Mouse (Mus musculus): ENCODE data around the gene Cd300ld2. TPM values are rescaled to one million over a fixed set of nuclear protein-coding genes. Genes with fewer than 3 reads are reported as not detected.

The Cd300ld2 gene
- total RNA-seq, 4 experiments from 2014 or later = not detected

Other genes starting within 250 kb of the Cd300ld2 start
- gene Btbd17, start 220.2 kb downstream of the Cd300ld2 start, total RNA-seq (2022) = not detected
- not detected for gene Gpr142, start 217.3 kb downstream of the Cd300ld2 start, total RNA-seq (2022)
- 10 to 100 TPM; 31.9 to 49.5 (median 39.2) TPM for gene Gprc5c, start 165.0 kb downstream of the Cd300ld2 start, total RNA-seq (2022)
- under 1 TPM; 0.29 to 0.54 (median 0.34) TPM for gene Cd300a, start 126.2 kb downstream of the Cd300ld2 start, total RNA-seq (2022)
- under 1 TPM; 0.12 to 0.17 (median 0.16) TPM for gene Cd300lb, start 81.8 kb downstream of the Cd300ld2 start, total RNA-seq (2022)
- not detected for gene Cd300c, start 47.0 kb downstream of the Cd300ld2 start, total RNA-seq (2022)
- under 1 TPM; 0.10 to 0.34 (median 0.21) TPM for gene Cd300ld, start 26.3 kb downstream of the Cd300ld2 start, total RNA-seq (2022)
- gene Cd300c2, start 14.3 kb downstream of the Cd300ld2 start, total RNA-seq (2022) = under 1 TPM in 1 of 4 experiments, not detected in 3; 0.27 TPM
- gene Cd300ld4, start 10.8 kb upstream of the Cd300ld2 start, total RNA-seq (2022) = under 1 TPM in 1 of 4 experiments, not detected in 3; 0.74 TPM
- gene Cd300ld5, start 21.6 kb upstream of the Cd300ld2 start, total RNA-seq (2022) = 1 to 10 TPM in 1 of 4 experiments, under 1 TPM in 2, not detected in 1; 0.29 to 2.7 (median 0.77) TPM
- gene Cd300ld3, start 32.2 kb upstream of the Cd300ld2 start, total RNA-seq (2022) = 1 to 10 TPM in 2 of 4 experiments, under 1 TPM in 2; 0.29 to 2.9 (median 1.2) TPM
- under 1 TPM in 1 of 4 experiments, not detected in 3; 0.13 TPM for gene Cd300e, start 46.0 kb upstream of the Cd300ld2 start, total RNA-seq (2022)
- gene Rab37, start 75.2 kb upstream of the Cd300ld2 start, total RNA-seq (2022) = under 1 TPM in 2 of 4 experiments, not detected in 2; 0.13 to 0.15 TPM
- under 1 TPM in 1 of 4 experiments, not detected in 3; 0.07 TPM for gene Cd300lf, start 117.8 kb upstream of the Cd300ld2 start, total RNA-seq (2022)
- 1 to 10 TPM; 1.3 to 2.0 (median 1.5) TPM for gene Slc9a3r1, start 147.1 kb upstream of the Cd300ld2 start, total RNA-seq (2022)
- gene Tmem104, start 171.3 kb upstream of the Cd300ld2 start, total RNA-seq (2022) = 1 to 10 TPM; 4.3 to 7.2 (median 6.3) TPM
- gene Nat9, start 171.7 kb upstream of the Cd300ld2 start, total RNA-seq (2022) = 10 to 100 TPM; 13.3 to 16.6 (median 15.8) TPM